Mouse (Mus musculus): ENCODE results near the gene Gm10436.
"Not testable (repeated sequence)": the region's sequence is repeated elsewhere in the genome, so short reads cannot be mapped to it uniquely, and the experiment has no call there.

The Gm10436 gene

DNA sequence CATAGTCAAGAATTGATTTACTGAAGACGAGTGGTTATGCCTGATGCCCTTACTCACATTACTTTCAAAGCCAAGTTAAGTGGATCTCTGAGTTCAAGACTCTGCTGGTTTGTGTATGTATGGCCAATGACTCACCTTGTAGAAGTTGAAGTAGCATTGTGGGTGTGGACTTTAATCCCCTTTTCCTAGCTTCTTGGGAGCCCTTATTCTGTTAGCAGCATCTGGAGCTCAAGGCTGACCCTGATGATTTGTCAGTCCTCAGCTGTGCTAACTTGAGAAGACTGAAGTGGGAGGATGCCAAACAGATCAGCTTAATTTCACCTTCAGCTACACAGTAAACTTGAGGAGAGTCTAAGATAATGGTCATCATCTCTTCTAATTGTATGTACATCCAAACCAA is at the start of gene Gm10436:
Gene Gm10436, minus strand, starts transcription at position 101 of the 400 bp plus-strand sequence.
- DNase-seq (ENCODE audit: low spot score), result not testable (repeated sequence)

DNA sequence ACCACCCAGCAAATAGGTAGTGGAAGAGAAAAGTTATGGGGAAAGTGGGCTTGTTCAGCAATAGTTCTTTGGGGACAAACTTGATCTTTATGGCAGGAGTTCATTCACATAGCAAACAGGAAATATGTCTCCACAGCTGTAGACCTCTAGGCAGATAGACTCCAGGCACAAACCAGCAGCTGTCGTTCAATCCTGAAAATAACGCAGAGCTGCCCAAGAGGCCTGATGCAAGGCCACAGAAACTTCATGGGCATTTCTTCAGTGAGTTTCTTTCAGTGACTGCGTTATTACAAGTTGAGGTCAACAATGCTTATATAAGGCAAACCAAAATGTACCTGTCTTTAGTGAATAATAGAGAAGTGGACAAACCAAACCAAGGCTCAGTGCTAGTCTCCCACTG is 37.5 kb upstream of the Gm10436 start:
- no peak for DNase-seq (ENCODE audit: low spot score)

DNA sequence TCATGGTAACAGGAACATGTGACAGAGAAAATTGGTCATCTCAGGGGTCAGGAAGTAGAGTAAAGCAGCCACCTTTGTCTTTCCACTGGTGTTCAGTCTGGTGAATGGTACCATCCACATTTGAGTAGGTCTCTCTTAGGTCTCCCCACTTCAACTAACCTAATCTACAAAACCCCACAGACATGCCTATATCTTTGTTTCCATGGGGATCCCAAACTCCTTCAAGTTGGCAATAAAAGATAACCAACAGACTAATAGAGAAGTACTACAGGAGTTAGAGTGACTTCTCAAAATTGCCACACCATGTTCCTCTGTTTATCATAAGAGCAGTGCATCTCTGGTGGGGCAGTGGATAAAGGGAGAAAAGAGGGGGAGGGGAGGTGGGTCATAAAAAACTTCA is 36.2 kb upstream of the Gm10436 start:
- DNase-seq (ENCODE audit: low spot score), result not testable (repeated sequence)

DNA sequence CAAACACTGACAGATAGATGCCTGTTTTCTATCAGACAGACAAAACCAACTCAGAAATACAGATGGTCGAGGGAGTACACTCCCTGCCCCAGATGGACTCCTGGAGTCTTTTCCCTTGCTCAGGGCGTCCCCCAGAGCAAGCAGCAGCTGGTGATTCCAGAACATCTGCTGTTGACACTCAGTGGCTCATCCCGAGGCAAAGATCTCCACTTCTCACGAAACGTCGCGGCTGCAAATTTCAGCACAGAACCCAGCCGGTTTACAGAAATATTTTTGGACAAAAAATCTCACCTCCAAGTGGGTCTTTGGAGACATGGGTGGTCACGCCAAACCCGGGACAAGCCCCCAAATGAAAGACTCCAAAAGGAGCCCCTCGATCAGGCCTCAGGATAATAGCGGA is 32.7 kb upstream of the Gm10436 start:
- DNase-seq (ENCODE audit: low spot score), result no peak

DNA sequence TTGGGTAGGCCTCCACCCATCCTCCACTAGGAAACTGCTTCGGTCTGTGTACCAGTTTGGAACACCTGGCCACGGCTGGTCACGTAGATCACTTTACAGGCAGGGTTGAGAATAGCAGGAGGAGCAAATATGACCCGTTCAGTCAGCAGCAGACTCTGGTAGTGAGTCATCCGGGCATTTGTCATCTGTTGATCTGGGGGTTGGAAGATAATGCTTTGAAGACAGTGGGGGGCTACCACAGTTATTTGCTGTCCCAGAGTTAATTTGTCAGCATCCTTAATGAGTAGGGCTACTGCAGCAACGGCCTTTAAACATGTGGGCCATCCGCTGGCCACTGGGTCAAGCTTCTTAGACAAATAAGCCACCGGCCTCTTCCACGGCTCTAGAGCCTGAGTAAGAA is 29.6 kb upstream of the Gm10436 start:
- DNase-seq (ENCODE audit: low spot score), result not testable (repeated sequence)

DNA sequence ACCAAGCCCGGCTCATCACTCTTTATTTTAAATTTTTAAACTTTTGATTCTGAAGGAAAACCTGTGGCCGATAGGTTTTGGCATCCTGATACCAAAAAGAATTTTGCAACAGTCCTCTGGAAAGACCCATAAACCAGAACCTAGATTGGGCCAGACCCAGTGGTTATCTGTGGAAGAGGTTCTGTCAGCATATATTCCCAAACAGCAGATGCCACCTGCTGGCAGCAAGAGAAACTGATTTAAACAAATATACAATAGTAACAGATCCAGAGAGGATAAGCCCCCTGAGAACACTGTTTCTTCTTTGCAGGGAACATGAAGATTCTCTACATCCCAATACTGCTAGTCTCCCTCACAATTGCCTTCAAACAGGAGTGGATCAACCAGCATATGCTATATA is 20.9 kb upstream of the Gm10436 start:
- no peak for DNase-seq (ENCODE audit: low spot score)
